Mouse (Mus musculus) spleen, postnatal 36 days (tissue): ENCODE measurements around the gene Ttll11.

Experiments used
- DNase-seq, 2 experiments: peaks; one replicate each; pipeline ENCODE4 v3.0.0; 2022; ENCODE audit warnings: low spot score in 2 of 2, mixed read lengths in 1 of 2

The Ttll11 gene

GRCm38 (mm10) chr2:35827886-35828285 is 151.8 kb downstream of the Ttll11 start:
- no peak for DNase-seq

DNA sequence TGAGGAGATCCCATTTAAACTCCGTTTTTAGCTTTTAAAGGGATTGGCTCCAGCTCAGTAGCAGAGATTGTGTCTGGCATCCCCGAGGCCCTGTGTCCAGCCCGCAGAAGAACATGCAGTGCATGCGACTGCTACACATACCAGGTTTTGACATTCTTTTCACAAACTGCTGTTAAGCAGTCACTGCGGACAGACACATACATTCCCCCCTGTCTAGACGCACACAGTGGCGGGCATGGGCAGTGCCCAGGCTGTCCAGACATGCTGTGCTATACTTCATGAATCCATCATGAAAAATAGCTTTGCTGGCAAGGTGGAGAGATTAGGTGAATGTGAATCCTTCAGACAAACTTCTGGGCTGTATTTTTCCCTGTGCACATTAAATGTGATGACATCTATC is 154.6 kb downstream of the Ttll11 start:
- DNase-seq = no peak

DNA sequence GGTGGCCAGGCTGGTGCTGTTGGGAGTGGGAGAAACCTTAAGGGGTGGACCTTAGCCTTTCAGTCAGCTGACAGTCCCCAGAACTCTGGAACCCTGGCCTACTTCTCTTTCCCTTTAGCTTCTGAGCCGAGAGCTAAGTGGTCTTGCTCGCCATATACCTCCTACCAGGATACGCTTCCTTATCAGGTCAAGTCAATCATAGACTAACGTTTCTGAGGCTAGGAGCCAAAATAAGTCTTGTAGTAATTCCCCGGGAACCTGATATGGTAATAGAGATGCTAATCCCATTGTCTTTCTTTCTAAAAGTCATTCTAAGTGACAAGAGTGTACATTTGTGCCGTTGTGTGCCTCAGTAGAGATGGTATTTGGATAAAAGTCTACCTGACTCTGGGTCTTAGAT is 156.1 kb downstream of the Ttll11 start:
- DNase-seq = no peak

GRCm38 (mm10) chr2:35818883-35819282 is 160.8 kb downstream of the Ttll11 start:
- DNase-seq = no peak

- no peak for DNase-seq
Observed at GRCm38 (mm10) chr2:35816056-35816661, 163.6 kb downstream of the Ttll11 start.

DNA sequence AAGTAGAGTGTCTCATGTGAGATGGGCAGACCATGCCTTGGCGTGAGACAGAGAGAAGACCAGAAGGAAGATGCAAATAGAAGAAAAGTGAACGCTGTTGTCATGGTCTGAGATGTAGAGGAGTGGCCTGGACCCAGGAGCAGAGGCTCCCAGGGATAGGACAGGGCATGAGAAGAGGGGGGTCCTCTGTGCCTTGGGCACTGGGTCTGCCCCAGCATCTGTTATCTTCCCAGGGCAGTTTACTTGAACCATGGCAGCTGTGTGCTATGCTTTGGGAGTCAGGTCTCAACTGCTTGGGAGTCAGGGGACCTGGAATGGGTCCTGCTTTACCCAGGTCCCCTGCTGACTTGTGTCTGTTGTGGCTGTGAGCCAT is 167.2 kb downstream of the Ttll11 start:
- no peak for DNase-seq

GRCm38 (mm10) chr2:35811801-35812560 is 167.7 kb downstream of the Ttll11 start:
- no peak for DNase-seq

DNA sequence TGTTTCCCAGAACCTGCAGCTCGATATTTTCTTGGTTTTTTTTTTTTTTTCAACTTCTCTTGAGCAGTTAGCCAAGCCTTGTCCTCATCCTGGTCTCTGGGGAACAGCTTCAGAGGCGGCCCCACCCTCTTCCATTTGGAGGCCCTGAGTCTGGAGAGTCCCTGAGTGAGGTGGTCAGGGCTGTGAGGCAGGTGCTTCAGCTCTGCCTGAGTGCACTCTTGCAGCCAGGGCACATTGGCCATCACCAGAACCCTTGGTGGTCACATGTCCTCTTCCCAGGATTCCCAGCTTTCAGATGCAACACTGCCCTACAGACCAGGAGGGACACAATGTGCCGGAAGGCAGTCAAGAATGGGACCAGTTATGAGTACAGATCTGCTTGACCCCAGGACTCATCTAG is 169.7 kb downstream of the Ttll11 start:
- DNase-seq = no peak

DNA sequence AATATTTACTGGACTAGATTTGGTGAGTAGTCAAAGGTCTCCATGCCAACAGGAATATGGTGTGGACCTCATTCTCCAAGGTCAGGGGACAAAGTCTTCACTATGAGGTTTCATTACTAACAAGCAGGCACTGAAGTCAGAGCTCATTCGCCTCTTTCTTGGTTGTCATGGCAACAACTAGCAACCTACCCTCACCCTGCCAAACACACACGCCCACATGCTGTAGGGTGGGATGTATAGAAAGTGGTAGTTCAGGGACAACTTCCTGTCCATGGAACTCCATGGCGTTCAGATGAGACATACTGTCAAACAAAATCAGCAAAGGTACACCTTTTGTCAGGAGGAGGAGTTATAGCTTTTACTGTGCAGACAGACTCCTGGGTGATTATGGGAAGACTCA is 170.6 kb downstream of the Ttll11 start:
- no peak for DNase-seq

GRCm38 (mm10) chr2:35805881-35806280 is 173.8 kb downstream of the Ttll11 start:
- DNase-seq = no peak

DNA sequence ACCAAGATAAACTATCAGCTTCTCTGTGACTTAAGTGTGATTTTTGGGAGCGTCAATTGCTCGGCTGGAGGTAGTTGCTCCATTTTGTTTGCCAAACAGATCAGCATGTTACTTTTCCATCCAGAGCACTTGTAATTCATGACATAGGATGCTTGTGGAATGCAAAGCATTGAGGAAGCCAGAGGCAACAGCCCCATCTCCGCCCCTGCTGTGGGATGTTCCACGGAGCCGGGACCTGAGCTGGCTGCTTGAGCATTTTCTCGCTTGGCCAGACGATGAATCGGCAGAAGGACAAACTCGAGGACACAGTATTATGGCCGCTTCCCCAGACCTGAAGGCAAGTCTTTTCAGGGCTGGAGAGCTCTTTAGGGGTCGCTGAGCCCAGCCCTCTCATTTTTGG is 176.6 kb downstream of the Ttll11 start:
- no peak for DNase-seq

GRCm38 (mm10) chr2:35801759-35802158 is 178.0 kb downstream of the Ttll11 start:
- DNase-seq = no peak

GRCm38 (mm10) chr2:35799073-35799472 is 180.6 kb downstream of the Ttll11 start:
- DNase-seq = no peak

DNA sequence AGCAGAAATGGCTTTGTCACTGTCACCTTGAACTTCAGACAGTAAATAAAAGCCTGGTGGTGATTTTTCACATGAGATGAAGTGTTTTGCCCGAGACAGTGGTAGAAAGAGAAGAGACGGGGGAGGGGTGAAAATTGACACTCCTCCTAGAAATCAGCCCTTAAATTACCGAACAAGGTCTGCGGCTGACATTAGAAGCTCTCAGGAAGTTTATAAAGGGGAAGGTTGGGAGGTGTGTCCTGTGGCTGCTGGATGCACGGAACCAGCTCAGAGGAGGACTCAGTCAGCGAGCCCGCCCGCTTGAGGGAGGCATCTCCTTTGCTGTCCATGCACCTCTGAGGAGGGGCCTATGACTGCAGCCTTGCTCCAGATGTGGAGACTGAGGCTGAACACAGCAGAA is 181.7 kb downstream of the Ttll11 start:
- no peak for DNase-seq

DNA sequence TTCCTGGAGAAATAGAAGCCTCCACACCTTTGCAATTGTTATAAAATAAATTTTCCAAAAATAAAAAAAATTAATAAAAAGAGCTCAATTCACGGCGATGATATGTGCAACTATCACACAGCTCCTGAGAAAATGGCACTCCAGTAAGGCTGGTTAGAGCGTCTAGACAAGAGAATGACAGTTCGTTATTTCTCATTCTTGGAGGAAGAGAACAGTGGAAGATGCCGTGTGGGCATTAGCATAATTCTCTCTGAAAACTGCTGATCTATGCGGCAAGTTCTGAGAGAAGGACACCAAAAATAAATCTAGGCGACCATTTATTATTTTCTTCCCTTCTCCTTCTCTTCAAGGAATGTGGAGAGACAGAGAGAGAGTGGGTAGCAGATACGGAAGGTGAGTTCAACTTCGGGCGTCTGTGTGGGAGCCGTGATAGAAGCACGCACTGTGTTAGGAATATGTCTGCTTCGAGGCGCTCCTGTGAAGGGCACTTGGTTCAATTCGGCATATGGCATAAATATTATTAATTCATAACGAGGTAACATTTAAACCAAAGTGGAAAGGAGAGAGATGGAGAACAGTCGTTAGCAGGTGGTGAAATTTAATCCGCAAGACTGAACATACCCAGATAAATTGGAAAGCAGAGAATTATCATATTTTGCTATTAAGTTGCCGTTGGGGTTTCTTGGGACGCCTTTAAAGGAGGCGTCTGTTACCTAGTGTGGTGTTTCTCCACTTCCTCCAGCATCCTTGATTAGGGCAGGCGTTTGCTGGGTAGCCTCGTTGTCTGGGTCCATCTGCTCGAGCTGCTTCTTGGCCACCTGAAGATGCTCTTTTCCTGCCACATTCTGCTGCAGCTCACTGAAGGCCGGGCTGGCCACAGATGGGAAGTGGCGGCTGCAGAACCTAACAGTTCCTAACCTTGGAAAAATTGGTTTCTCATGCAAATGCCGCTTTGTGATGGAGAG is 190.1 kb downstream of the Ttll11 start:
- no peak for DNase-seq

DNA sequence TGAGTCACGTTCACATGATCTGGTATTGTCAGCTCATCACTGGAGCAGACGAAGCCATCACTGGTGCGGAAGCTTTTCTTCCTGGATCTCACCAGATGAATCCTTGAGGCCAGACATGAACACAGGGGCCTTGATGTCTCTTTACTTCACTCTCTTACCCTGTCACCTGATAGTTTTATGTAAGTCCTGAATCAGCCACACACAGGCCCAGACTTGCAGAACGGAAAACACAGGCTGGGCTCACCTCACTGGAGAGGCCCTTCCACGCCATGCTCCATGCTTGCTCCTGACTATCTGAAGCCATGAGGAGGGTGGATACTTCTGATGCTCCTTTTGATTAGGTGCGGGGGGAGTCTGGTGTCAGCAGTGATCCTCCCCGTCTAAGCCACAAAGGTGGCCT is 193.8 kb downstream of the Ttll11 start:
- no peak for DNase-seq

DNA sequence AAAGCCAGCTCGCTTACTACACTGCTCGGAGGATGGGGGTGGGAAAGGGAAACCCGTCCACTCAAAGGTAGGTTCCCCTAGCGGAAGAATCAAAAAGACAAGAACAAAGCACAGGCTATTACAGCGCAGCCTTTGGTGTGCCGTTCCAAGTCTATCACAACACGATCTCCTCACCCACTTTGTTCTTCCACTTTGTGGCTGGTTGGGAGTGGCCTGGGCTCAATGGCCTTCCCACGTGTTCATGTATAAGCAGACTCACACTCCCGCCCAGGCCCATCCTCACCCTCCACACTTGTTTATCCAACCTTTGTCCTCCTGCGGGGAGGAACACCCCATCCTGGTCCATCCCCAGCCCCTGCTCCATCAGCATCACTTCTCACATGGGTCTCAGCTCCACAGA is 196.3 kb downstream of the Ttll11 start:
- DNase-seq = no peak

DNA sequence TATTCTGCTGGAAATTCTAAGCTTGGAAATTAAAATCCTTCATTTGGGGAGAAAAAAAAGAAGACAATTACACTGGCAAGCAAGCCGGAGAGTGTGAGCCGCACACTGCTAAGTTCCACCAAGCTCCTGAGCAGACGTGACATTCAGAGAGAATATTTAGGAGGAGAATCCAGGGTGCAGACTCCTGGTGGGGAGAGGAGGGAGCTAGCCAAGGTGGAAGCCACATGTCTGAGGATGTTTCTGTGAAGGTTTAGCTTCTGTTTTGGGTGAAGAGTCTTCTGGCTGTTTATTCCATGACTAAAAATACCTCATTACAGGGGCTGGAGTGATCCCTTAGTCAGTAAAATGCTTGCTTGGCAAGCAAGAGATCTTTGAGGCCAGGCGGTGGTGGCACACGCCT is 200.4 kb downstream of the Ttll11 start:
- no peak for DNase-seq

- no peak for DNase-seq
Observed at GRCm38 (mm10) chr2:35776935-35777334, 202.8 kb downstream of the Ttll11 start.

- no peak for DNase-seq
Observed at GRCm38 (mm10) chr2:35775651-35776055, 204.1 kb downstream of the Ttll11 start.

DNA sequence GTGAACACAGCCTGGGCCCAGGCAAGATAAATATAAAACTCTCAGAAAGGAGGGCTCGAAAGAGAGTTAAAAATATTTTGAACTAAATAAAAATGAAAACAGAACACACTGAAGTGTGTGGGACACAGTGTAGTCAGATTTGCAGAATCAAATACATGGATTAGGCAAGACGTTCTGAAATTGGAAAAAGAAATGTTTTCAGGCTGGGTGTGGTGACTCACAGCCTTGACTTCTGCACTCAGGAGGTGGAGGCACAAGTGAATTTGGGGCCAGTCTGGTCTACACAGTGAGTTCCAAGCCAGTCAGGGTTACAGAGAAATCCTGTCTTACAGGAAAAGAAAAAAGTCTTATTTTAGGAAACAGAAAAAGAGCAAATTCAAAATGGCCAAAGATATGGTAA is 209.2 kb downstream of the Ttll11 start:
- DNase-seq = no peak

DNA sequence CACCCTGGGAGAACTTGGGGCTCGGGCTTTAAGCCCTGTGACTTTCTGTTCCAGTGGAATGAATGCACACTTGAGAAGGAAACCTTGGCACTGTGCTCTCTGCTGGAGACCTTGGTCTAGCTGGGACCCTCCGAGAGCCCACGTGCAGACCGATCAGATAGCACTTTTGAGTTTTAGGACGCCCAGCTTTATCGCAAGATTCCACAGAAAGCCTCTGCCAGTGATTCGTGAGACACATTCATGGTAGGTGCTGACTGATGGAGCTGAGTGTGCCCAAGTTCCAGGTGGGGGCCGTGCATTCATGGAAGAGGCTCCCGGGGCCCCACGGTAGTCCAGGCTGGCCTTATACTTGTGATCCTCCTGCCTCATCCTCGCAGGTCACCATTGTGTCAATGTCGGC is 210.3 kb downstream of the Ttll11 start:
- no peak for DNase-seq
